Mouse (Mus musculus) right cerebral cortex, postnatal 10 days (tissue): ENCODE measurements at regions not wholly inside any gene's neighbourhood (a gene's known extent, or its start where the extent isn't known, plus 50 kb on each side); places are given as distances from the start of the nearest gene placed in this dataset.

Experiments used
- DNase-seq, 2 experiments: peaks; one replicate each; pipeline ENCODE4 v3.0.0; 2021; ENCODE audit warnings: low spot score in 2 of 2

DNA sequence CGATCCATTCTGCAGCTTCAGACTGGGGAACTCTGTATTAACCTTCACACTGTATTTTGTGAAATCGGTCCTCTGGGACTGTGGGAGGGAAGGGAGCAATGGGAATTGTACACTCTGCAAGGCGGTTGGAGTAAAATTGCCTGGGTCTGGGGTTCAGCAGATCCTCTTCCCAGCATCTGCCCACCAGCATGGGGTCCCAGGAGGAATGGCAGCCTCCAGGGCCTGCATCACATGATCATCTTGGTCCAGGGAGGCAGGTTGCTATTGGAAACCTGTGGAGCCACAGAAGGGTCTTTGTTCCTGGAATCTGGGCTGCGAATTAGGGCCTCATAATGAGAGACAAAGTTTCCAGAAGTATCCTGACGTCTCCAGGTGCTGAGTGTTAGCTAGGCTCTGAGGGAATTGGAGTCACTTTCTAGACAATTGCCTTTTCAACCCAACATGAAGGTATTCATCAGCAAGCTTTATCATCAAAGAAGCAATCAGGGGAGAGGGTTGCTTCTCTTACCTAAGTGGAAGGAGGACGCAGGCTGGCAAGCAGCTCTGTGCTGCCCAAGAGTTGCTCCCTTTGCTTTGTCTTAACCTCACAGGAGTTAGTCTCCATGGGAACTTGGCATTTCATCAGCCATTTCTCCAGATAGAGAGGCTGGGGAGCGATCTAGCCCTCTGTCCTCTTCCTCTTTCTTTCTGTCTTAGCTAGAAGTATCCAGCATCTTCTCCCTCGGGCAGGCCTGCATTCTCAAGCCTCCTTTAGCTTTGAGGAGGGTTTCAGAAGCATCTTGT, 449.7 kb upstream of the Cdh4 start:
- no peak for DNase-seq

DNA sequence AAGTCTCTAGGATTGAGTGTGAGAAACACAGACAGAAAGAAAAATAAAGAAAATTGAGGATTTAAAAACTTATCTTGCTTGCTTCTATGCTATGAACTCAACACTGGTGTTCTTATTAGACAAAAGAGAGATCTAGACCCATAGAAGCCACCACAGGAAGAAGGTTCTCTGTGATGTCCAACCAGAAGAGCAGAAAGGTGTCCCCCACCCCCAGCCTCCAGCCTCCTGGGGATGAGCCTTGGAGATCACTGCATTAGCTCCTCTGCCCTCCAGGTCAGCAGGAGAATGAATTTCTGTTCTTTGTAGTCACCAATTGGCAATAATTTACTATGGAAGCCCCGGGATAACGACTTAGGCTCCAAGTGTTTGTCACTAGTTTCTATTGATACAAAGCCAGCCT, 444.3 kb upstream of the Cdh4 start:
- no peak for DNase-seq

DNA sequence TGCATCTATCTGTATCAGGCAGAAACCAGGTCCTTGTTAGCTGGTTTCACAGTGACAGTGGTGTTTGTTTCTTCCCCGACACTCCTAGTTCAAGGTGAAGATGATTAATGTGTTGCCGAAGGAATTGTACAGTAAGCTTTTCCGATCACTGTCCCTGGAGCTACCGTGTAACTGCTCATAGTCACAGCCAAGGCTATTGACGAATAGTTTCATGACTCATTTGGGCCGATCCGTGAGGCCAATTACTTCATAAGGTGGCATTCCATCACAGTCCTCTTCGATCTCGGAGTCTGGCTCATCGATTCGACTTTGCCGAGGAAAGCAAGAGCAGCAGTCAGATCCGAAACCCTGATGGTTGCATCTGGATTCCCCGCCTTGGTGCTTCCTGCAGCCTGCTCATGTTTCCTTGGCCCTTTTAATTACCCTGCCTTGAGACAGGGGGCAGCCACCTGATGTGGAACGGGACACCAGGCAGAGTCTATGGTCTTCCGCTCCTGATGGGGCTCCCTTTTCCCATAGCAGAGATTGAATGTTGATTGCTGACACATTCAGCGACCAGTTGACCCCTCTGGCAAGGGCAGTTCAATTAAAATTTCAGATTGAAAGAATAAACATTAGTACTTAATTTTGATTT, 441.7 kb upstream of the Cdh4 start:
- DNase-seq = no peak

DNA sequence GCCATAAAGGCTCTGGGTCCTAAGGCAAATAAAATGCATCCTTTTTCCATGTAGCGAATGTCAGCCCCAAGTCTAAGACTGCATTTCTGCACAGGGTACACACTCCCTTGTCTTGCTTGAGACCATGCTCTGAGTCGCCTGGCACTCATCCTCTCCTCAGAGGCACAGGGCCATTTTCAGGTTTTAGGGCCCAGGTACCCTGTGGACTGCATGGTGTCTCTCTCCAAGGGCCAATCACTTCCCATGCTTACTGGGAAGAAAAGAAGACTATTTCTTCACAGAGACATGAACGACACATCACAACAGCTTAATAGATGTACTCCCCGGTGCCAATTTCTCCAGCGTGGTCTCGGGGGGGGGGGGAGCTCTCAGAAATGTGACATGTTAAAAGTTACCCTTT, 434.5 kb upstream of the Cdh4 start:
- no peak for DNase-seq

GRCm38 (mm10) chr2:179013891-179014593, 428.2 kb upstream of the Cdh4 start:
- no peak for DNase-seq

DNA sequence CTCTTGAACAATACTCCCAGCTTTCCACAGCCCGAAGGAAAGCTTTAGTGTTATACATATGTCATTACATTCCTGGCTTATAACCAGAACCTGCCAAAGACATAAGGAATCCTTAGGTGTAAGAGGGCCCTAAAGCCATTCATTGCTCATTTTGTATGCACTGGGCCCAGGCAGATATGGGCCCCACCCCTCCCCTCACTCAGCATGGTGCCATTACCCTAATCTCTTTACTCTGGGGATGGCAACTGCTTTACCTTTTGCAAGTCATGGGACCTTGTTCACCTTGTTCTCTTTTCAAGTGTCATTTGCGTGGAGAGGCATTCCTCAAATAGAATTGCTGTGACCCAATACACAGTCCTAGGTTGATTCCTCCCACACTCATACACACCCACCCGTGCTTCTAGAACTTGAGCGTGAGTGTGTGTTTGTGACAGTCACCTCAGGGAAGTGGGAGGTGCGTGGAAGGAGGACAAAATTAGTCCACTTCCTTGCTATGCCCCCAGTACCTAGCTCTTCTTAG, 419.5 kb upstream of the Cdh4 start:
- no peak for DNase-seq

DNA sequence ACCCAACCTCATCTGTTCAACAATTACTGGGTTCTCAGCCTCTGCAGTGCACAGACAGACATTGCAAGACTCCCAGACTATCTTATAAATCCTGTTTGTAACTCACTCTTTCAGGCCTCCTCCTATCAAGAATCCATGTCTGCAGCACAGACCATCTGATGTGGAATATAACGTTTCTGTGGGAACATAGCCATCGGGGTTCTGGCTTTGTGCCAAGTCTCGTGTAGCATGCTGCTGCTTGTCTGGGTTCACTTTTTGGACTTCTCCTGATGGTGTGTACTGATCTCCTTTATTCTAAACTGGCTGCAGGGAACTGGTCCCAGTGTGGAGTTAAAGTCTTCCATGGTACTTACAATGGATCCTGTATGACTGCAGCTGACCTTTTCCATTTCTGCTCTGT, 418.0 kb upstream of the Cdh4 start:
- no peak for DNase-seq

- no peak for DNase-seq
Measured at GRCm38 (mm10) chr2:179033171-179033570, 409.1 kb upstream of the Cdh4 start.

DNA sequence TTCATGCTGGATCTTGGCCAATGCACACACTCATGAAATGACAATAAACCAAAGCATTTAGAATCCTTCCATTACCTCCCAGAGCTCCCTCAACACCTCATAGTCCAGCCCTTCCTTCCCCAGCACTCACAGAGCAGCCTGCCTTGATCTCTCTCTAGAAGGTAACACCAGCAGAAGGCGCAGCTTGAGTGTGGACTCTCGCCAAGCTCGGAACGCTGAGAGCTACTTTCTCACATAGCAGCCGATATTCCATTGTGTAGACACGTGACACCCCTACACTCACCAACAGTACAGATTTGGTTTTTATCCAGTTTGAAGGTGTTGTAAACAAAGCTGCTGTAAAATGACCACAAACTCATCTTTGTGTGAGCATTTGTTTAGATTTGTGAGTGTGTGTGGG, 406.8 kb upstream of the Cdh4 start:
- peak; percentile 44 to 47 for DNase-seq

DNA sequence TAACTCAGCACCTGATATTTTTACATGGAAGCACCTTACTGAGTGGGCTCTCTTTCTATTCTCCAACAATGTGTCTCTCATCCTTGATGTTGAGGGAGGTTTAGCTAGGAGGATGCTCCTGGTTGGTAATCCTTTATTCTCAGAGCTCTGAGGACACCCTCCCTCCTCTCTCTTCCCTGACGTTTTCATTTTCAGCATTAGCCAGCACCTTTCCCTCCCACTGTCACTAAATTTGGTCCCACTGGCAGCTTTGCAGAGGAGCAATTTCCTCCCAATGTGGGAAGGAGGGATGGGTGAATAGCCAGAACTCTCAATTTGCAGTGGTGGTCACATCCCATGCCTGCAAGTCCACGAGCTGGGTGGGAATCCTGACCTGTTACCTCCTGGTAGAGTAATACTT, 402.5 kb upstream of the Cdh4 start:
- DNase-seq = no peak

- DNase-seq = peak in 1 of 2 experiments; percentile 35
Measured at GRCm38 (mm10) chr2:179043671-179044070, 398.6 kb upstream of the Cdh4 start.

DNA sequence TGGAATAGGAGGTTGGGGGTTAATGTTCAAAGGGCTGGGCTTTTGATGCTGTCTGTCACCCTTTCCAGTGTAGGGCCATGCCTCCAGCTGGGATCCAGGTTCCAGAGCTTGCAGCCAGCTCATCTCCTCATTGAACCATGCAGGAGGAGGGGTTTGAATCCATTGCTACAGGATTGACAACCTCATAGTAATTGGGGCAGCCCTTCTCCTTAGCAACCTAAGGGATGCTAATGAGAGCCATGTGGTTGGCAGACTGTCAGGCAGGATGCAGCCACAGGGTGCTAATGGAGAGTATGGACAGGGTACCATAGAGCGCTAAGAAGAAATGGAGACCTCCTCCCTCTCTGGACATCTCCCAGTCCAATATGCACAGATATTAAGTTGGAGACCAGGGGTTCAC, 396.9 kb upstream of the Cdh4 start:
- peak; percentile 32 to 46 for DNase-seq

DNA sequence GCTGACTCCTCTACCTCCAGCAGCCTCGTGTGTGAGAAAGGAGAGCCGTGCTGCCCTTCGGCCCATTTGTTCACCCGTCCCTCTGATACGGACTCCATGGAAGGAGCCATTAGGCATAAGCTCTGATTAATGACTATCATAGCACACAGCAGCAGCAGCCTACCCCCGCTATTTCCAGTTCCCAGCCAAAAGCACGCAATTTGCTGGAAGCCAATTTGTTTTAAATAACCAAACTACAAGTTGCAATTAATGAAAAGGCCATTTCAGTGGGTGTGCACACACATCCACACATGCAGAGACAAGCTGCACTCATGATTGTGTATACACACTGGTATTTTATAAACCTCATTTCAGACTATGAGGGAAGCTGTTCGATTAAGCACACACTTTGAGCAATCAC, 387.8 kb upstream of the Cdh4 start:
- DNase-seq = no peak

DNA sequence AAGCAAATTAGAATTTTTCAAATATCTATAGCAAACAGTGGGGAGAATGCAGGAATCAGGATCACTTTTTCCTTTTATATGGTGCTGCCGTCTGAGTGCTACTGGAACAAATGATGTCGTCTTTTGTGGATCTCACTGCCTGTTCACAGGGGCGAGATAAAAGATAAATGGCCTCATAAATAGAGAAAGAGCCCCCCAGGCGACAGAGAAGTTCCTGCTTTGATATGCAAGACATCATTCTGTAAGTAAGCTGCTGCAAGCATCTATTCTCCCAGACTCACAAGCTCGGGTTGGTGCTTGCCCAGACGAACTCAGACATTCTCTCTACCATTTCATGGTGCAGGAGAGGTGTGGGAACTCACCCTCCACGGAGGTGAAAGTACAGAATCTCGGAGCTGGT, 377.6 kb upstream of the Cdh4 start:
- no peak for DNase-seq

DNA sequence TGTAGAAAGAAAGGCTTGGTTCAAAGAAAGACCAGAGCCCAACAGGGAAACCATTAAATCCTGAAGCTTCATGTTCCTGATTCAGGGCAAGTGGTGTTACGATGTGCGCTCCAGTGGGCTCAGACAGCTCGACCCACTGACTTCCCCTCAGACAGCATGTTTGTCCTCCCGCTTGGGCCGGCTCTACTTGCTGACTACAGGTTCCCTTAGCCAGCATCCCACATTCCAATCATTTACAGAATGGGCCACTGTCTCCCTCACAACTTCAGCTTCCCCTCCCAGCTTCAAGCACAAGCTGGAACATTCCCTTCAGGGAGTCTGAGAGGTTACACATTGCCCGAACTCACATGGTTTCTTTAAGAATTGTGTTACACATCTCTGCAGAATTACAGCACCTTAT, 372.7 kb upstream of the Cdh4 start:
- no peak for DNase-seq

DNA sequence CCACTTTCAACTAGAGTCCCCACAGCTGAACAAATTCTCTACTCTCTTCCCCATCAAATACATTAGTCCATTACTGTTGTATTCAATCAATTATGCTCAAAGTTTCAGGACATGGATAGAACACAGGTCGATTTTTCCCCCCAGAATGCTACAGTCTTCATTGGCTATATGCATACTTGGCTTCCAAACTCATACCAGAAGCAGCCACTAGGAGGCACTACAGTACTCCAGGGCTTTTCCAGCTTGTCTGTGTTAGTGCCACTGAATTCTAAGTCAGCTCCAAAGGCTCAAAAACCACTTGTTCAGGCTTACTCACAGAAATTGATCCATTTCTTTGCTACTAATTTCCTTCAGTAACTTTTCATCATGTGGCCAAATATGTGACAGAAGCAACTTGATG, 371.9 kb upstream of the Cdh4 start:
- DNase-seq = peak in 1 of 2 experiments; percentile 41

DNA sequence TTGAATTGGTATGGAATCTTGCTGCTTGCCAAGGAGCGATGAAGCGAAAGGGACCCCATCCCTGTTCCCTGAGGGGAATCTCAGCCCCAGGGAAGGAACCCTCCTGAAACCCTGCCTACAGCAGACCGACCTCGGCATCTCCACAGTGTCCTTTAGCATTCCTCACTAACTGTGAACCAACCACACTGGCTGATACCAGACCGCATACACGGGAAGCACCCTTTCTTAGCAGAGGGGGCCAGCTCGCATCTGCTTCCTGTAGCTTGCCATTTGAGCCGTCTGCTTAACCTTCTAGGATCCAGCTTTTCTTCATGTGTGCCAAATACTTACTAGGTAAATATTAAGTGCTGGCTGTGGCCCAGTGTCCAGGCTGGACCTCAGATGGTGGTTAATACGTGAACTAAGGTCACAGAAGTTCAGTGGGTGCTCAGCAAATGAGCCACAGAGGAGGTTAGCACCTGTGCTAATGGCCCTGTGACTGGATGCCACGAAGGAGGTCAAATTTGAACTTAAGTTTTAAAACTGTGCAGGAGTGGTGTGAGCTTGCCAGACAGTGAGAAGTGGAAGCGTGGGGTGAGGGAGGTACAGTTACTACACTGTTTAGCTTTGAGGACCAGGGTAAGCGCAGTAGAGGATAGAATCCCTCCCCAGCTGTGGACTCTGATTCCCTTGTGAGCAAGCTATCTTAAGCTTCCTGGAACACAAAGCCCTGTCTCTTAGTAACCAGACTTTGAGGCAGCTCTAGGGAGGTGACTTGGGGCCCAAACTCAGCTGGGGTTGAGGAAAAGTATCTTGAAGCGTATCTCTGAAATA, 361.6 kb upstream of the Cdh4 start:
- DNase-seq = no peak

DNA sequence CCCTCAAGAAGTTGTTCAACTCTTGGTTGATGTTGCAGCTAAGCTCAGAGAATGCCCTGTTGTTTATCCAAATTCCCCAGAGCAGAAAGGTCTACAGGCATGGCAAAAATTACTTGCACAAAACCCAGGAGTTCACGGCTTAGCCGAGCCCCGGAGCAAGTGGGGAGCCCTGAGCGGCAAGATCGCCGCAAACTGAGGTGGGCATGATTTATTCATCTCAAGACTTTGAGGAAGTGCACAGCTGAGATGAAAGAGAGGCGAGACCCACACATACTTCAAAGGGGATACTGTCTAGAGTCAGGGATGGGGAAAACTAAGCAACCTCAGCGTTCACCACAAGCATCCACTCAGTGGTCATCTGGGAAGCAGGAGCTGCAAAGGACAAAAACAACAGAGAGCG, 355.3 kb upstream of the Cdh4 start:
- no peak for DNase-seq

- no peak for DNase-seq
Measured at GRCm38 (mm10) chr2:179091480-179091879, 350.8 kb upstream of the Cdh4 start.

GRCm38 (mm10) chr2:179093996-179094395, 348.2 kb upstream of the Cdh4 start:
- DNase-seq = peak; percentile 29 to 37

GRCm38 (mm10) chr2:179095981-179096380, 346.2 kb upstream of the Cdh4 start:
- no peak for DNase-seq

DNA sequence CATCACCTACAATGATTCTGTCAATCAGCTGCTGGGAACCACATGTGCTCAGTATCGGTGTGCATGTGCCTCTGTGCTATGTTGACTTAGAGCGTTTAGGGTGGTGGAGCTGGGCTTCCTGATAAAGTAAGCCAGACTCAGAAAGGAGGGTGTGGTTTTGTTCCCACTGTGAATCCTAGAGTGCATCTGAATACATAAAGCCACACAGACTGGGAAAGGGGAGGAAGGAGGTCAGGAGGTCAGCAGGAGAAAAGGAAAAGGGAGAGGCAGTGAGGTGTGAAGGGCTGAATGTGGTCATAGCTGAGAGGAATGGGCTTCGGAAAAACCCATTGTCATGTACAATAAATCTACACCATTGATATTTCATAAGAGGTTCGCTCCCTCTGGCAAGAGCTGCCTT, 345.4 kb upstream of the Cdh4 start:
- no peak for DNase-seq
